Mouse (Mus musculus): ENCODE data around the gene Uqcc2.

GRCm38 (mm10) chr17:27121266-27121665, 12.4 kb downstream of the Uqcc2 start:
- TF ChIP-seq MAX (IDR thresholded peaks at IDR 0.05; ENCODE audit: low read depth), result no peak
- TF ChIP-seq MYOD1 (IDR thresholded peaks at IDR 0.05; ENCODE audit: control insufficient read depth in 1 of 3, insufficient read length in 2 of 3, low read depth in 2 of 3), result no peak
- TF ChIP-seq POLR2A (IDR thresholded peaks at IDR 0.05; ENCODE audit: insufficient read length, low read depth), result no peak
- no peak for TF ChIP-seq MYOG (IDR thresholded peaks at IDR 0.05; ENCODE audit: control insufficient read depth in 1 of 3, insufficient read depth in 1 of 3, insufficient read length in 2 of 3, low read depth in 2 of 3)
- no peak for TF ChIP-seq POLR2AphosphoS2 (IDR thresholded peaks at IDR 0.05; ENCODE audit: insufficient read length, low read depth)
- no peak for TF ChIP-seq CEBPB (IDR thresholded peaks at IDR 0.05; ENCODE audit: insufficient read depth, poor library complexity, severe bottlenecking)
- no peak for TF ChIP-seq USF1 (IDR thresholded peaks at IDR 0.05; ENCODE audit: low read depth)
- TF ChIP-seq TCF12 (IDR thresholded peaks at IDR 0.05; ENCODE audit: insufficient read depth, poor library complexity, severe bottlenecking), result no peak
